Mouse (Mus musculus) limb, embryonic 14.5 days (tissue): Measurements from ENCODE around the gene Aplp1. TPM values are rescaled to one million over a fixed set of nuclear protein-coding genes. Genes with fewer than 3 reads are reported as not detected.
A peak's percentile ranks its signal among the peaks of the same experiment; 100 is the strongest.

Experiments used
- ATAC-seq: fragments of 200-750 bp; cut with Nextera tagmentation; 2 replicates; pipeline ENCODE4 v1.8.0; 2017; ENCODE audit warnings: low read depth, moderate number of reproducible peaks, moderate TSS enrichment; ENCODE audit not compliant: low FRiP score
- DNase-seq: peaks from one replicate; pipeline ENCODE4 v3.0.0-alpha.2; 2015; ENCODE audit warnings: low spot score
- H3K27ac ChIP-seq: fragments of 300-500 bp; sonication (generic); replicated peaks from 2 replicates; pipeline ENCODE4 v1.5.1; 2014; ENCODE audit warnings: low read depth, mild to moderate bottlenecking, low read length, moderate library complexity, mixed read lengths
- H3K27me3 ChIP-seq: fragments of 300-500 bp; sonication (generic); 2 replicates; pipeline ENCODE4 v1.6.1; 2014; ENCODE audit warnings: low read length, mixed read lengths; ENCODE audit not compliant: control insufficient read depth, insufficient read depth
- H3K36me3 ChIP-seq: fragments of 300-500 bp; sonication (generic); 2 replicates; pipeline ENCODE4 v1.6.1; 2014; ENCODE audit warnings: mild to moderate bottlenecking, low read length, moderate library complexity, mixed read lengths; ENCODE audit not compliant: control insufficient read depth, insufficient read depth
- H3K4me1 ChIP-seq: fragments of 300-500 bp; sonication (generic); 2 replicates; pipeline ENCODE4 v1.6.1; 2014; ENCODE audit warnings: antibody characterized with exemption, low read length, mixed read lengths; ENCODE audit not compliant: control insufficient read depth, insufficient read depth
- H3K4me2 ChIP-seq: fragments of 300-500 bp; sonication (generic); replicated peaks from 2 replicates; pipeline ENCODE4 v1.6.1; 2014; ENCODE audit warnings: low read depth, mild to moderate bottlenecking, low read length, moderate library complexity; ENCODE audit not compliant: severe bottlenecking
- H3K4me3 ChIP-seq: fragments of 300-500 bp; sonication (generic); replicated peaks from 2 replicates; pipeline ENCODE4 v1.5.1; 2014; ENCODE audit warnings: low read length
- H3K9ac ChIP-seq: fragments of 300-500 bp; sonication (generic); 2 replicates; pipeline ENCODE4 v1.6.1; 2014; ENCODE audit warnings: mild to moderate bottlenecking, low read depth, low read length, moderate library complexity; ENCODE audit not compliant: severe bottlenecking
- H3K9me3 ChIP-seq: fragments of 300-500 bp; sonication (generic); 2 replicates; pipeline ENCODE4 v1.6.1; 2016; ENCODE audit warnings: low read length; ENCODE audit not compliant: control insufficient read depth
- POLR2A ChIP-seq: fragments of 200-500 bp; IDR thresholded peaks from 2 replicates; pipeline ENCODE4 v1.8.0; 2012; ENCODE audit warnings: inconsistent platforms, mild to moderate bottlenecking, moderate library complexity, borderline replicate concordance; ENCODE audit not compliant: insufficient read depth, insufficient read length; ENCODE audit errors: extremely low read depth
- WGBS: fragments of 180-500 bp; shearing (Covaris S2); extraction: QIAGEN DNeasy Blood & Tissue Kit; methylation state at CpG from one replicate; pipeline ENCODE4 v1.1.7; 2014; 5-methylcytosine and 5-hydroxymethylcytosine counted together
- polyA plus RNA-seq, 2 experiments: library from polyadenylated mRNA; depleted of rRNA in 1 of 2; stranded (reverse) in 1 of 2; unstranded in 1 of 2; fragments of >200 nt; fragmentation: Nextera tagmentation in 1 of 2; extraction: Ambion mirVana in 1 of 2; gene quantifications; 2 replicates each; pipeline versions ENCODE4 v1.2.1 to v1.2.3; 2012 to 2014

Gene Aplp1
- polyA plus RNA-seq, 2 experiments, result 31.4 to 41.9 TPM

GRCm38 (mm10) chr7:30436879-30437278, 8.5 kb downstream of the Aplp1 start:
- H3K4me3 ChIP-seq, result no peak overlapping the region
- 16% methylated on average over 10 of the region's 10 CpGs for WGBS
- DNase-seq, result no peak
- H3K36me3 ChIP-seq, result peaks cover 11% of the 10 kb centered on the region
- no peak overlapping the region for H3K27ac ChIP-seq
- no peak overlapping the region; the same call in 1 of the 2 replicates for H3K9ac ChIP-seq
- no peak for ATAC-seq
- no peak overlapping the region for H3K4me2 ChIP-seq
- TF ChIP-seq POLR2A, result no peak
- no peaks in the 10 kb centered on the region for H3K9me3 ChIP-seq
- no peaks in the 10 kb centered on the region for H3K4me1 ChIP-seq
- H3K27me3 ChIP-seq, result no peaks in the 10 kb centered on the region

- DNase-seq (no peak), ATAC-seq (no peak)
- Histone ChIP-seq H3K27ac (no peak overlapping the region), H3K4me3 (no peak overlapping the region), H3K9ac (no peak overlapping the region), H3K4me1 (no peaks in the 10 kb centered on the region), H3K36me3 (peaks cover 11% of the 10 kb centered on the region), H3K4me2 (no peak overlapping the region), H3K27me3 (no peaks in the 10 kb centered on the region), H3K9me3 (no peaks in the 10 kb centered on the region)
- no peak for TF ChIP-seq POLR2A
- 47% methylated on average over 9 of the region's 9 CpGs for WGBS
These were observed 10.2 kb downstream of the Aplp1 start for GRCm38 (mm10) chr7:30435156-30435555.

GRCm38 (mm10) chr7:30434701-30435100, 10.6 kb downstream of the Aplp1 start:
- Histone ChIP-seq H3K27me3 (no peaks in the 10 kb centered on the region), H3K27ac (no peak overlapping the region), H3K9ac (no peak overlapping the region), H3K4me3 (no peak overlapping the region), H3K9me3 (no peaks in the 10 kb centered on the region), H3K4me1 (no peaks in the 10 kb centered on the region), H3K4me2 (no peak overlapping the region), H3K36me3 (peaks cover 11% of the 10 kb centered on the region)
- WGBS, result 66% methylated on average over 10 of the region's 10 CpGs
- DNase-seq (no peak), ATAC-seq (no peak)
- no peak for TF ChIP-seq POLR2A

GRCm38 (mm10) chr7:30434238-30434637, 11.1 kb downstream of the Aplp1 start:
- no peak overlapping the region for H3K4me2 ChIP-seq
- ATAC-seq (no peak), DNase-seq (peak; percentile 73)
- no peak overlapping the region for H3K4me3 ChIP-seq
- no peak overlapping the region for H3K27ac ChIP-seq
- no peak for TF ChIP-seq POLR2A
- no peaks in the 10 kb centered on the region for H3K4me1 ChIP-seq
- no peaks in the 10 kb centered on the region for H3K9me3 ChIP-seq
- peaks cover 11% of the 10 kb centered on the region for H3K36me3 ChIP-seq
- no peak overlapping the region for H3K9ac ChIP-seq
- WGBS, result under 1% methylated on average over 10 of the region's 10 CpGs
- H3K27me3 ChIP-seq, result no peaks in the 10 kb centered on the region

- H3K27ac ChIP-seq, result no peak overlapping the region
- peaks cover 16% of the 10 kb centered on the region for H3K36me3 ChIP-seq
- ATAC-seq (peak; percentile 59; the same call in 1 of the 2 replicates), DNase-seq (peak; percentile 61)
- no peaks in the 10 kb centered on the region for H3K9me3 ChIP-seq
- no peak for TF ChIP-seq POLR2A
- H3K4me2 ChIP-seq, result no peak overlapping the region
- H3K4me3 ChIP-seq, result no peak overlapping the region
- WGBS, result 15% methylated on average over 3 of the region's 3 CpGs
- H3K27me3 ChIP-seq, result no peaks in the 10 kb centered on the region
- H3K4me1 ChIP-seq, result no peaks in the 10 kb centered on the region
- H3K9ac ChIP-seq, result no peak overlapping the region
These were observed 13.5 kb downstream of the Aplp1 start for GRCm38 (mm10) chr7:30431793-30432192.

GRCm38 (mm10) chr7:30430191-30430590, 15.1 kb downstream of the Aplp1 start:
- H3K27ac ChIP-seq, result no peak overlapping the region
- no peak overlapping the region for H3K4me2 ChIP-seq
- no peaks in the 10 kb centered on the region for H3K9me3 ChIP-seq
- TF ChIP-seq POLR2A, result no peak
- no peak for ATAC-seq
- no peak overlapping the region for H3K9ac ChIP-seq
- H3K27me3 ChIP-seq, result no peaks in the 10 kb centered on the region
- H3K36me3 ChIP-seq, result peaks cover 17% of the 10 kb centered on the region; the same call in 1 of the 2 replicates
- no peaks in the 10 kb centered on the region for H3K4me1 ChIP-seq
- WGBS, result 44% methylated on average over 2 of the region's 2 CpGs
- no peak overlapping the region for H3K4me3 ChIP-seq
- DNase-seq, result no peak
